In the genomic region with DNA sequence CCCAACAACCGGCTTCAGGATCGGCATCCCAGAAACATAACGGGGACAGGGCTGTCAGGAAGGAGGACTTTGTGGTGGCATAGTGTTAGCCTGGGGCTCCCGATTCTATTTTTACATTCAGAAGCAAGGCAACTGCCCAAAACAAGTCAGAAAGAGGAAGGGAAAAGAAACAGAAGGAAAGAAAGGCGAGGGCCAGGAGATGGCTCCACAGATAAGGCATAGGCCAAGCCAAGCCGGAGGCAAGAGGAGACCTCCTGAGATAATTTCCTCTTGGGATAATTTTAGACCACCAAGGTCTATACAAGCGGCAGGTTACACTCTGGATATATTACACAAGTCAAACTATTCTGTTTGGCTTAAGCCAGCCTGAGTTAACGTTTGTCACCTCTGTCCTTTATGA, we compare ENCODE assay signal across 14 mouse cellular contexts.
"Had no signal": no experiment of that assay in that cellular context is flagged by ENCODE, and none has a peak within 500 bp of the region (broad histone marks: within the 10 kb centered on the region; RNA-seq: fewer than 3 reads in every experiment).

No protein-coding gene starts in this region.

- H3K4me2 ChIP-seq: limb, embryonic 12.5 days; liver, embryonic 15.5 days; midbrain, embryonic 12.5 days had no signal

- H3K9me3 ChIP-seq: limb, embryonic 12.5 days; liver, embryonic 15.5 days; midbrain, embryonic 12.5 days had no signal

- H3K9ac ChIP-seq: limb, embryonic 12.5 days; liver, embryonic 15.5 days; midbrain, embryonic 12.5 days had no signal

- H3K4me3 ChIP-seq: layer of hippocampus, adult 2 months; limb, embryonic 12.5 days; liver, embryonic 15.5 days; midbrain, embryonic 12.5 days had no signal

- ATAC-seq: lung, postnatal 0 days; midbrain, embryonic 16.5 days had no signal

- H3K36me3 ChIP-seq: liver, embryonic 15.5 days had no signal

- H3K27ac ChIP-seq: layer of hippocampus, adult 2 months; limb, embryonic 12.5 days; liver, embryonic 15.5 days; midbrain, embryonic 12.5 days had no signal

- H3K4me1 ChIP-seq: limb, embryonic 12.5 days; midbrain, embryonic 12.5 days had no signal

- H3K27me3 ChIP-seq: limb, embryonic 12.5 days; midbrain, embryonic 12.5 days had no signal

- DNase-seq: kidney, postnatal 10 days; liver; lung, adult 2 months; lung, postnatal 36 days; right cerebral cortex, adult 18-20 months; right cerebral cortex, postnatal 25 days; thymus, adult 18-20 months; thymus, postnatal 14 days had no signal
